Mouse (Mus musculus) spleen, postnatal 4 days (tissue): ENCODE data around the gene Armc2.
A peak's percentile ranks its signal among the peaks of the same experiment; 100 is the strongest.

ENCODE experiments used
- DNase-seq, 2 experiments: peaks; one replicate each; pipeline ENCODE4 v3.0.0; 2022; ENCODE audit warnings: low spot score in 2 of 2

Armc2 gene

GRCm38 (mm10) chr10:42021536-42021935, 3.3 kb upstream of the Armc2 start:
- no peak for DNase-seq

- DNase-seq: no peak
These were observed 4.2 kb downstream of the Armc2 start for GRCm38 (mm10) chr10:42014086-42014485.

- no peak for DNase-seq
These were observed 7.3 kb downstream of the Armc2 start for GRCm38 (mm10) chr10:42010761-42011435.

GRCm38 (mm10) chr10:42005259-42005658, 13.0 kb downstream of the Armc2 start:
- DNase-seq: no peak

- DNase-seq: no peak
These were observed 13.6 kb downstream of the Armc2 start for GRCm38 (mm10) chr10:42004690-42005089.

GRCm38 (mm10) chr10:42004056-42004455, 14.2 kb downstream of the Armc2 start:
- no peak for DNase-seq

- no peak for DNase-seq
These were observed 14.7 kb downstream of the Armc2 start for GRCm38 (mm10) chr10:42003576-42003975.

GRCm38 (mm10) chr10:42002436-42002835, 15.8 kb downstream of the Armc2 start:
- no peak for DNase-seq

GRCm38 (mm10) chr10:42001260-42001659, 17.0 kb downstream of the Armc2 start:
- no peak for DNase-seq

GRCm38 (mm10) chr10:41997691-41998178, 20.5 kb downstream of the Armc2 start:
- no peak for DNase-seq

GRCm38 (mm10) chr10:41996157-41996556, 22.1 kb downstream of the Armc2 start:
- DNase-seq: no peak

GRCm38 (mm10) chr10:41995051-41995450, 23.2 kb downstream of the Armc2 start:
- no peak for DNase-seq

GRCm38 (mm10) chr10:41994578-41994977, 23.7 kb downstream of the Armc2 start:
- no peak for DNase-seq

GRCm38 (mm10) chr10:41992059-41992440, 26.2 kb downstream of the Armc2 start:
- no peak for DNase-seq

GRCm38 (mm10) chr10:41991364-41992058, 26.7 kb downstream of the Armc2 start:
- DNase-seq: no peak

GRCm38 (mm10) chr10:41990896-41991295, 27.3 kb downstream of the Armc2 start:
- no peak for DNase-seq

GRCm38 (mm10) chr10:41988930-41989329, 29.3 kb downstream of the Armc2 start:
- DNase-seq: no peak

GRCm38 (mm10) chr10:41986126-41986525, 32.1 kb downstream of the Armc2 start:
- DNase-seq: no peak

- DNase-seq: no peak
These were observed 34.0 kb downstream of the Armc2 start for GRCm38 (mm10) chr10:41984221-41984620.

GRCm38 (mm10) chr10:41982821-41983220, 35.4 kb downstream of the Armc2 start:
- no peak for DNase-seq

- peak in 1 of 2 experiments; percentile 47 for DNase-seq
These were observed 37.4 kb downstream of the Armc2 start for GRCm38 (mm10) chr10:41980772-41981383.

GRCm38 (mm10) chr10:41978403-41979234, 39.6 kb downstream of the Armc2 start:
- DNase-seq: no peak
